Mouse (Mus musculus) liver, postnatal 0 days (tissue): ENCODE results near the gene Sos1. TPM values are rescaled to one million over a fixed set of nuclear protein-coding genes. Genes with fewer than 3 reads are reported as not detected.
A peak's percentile ranks its signal among the peaks of the same experiment; 100 is the strongest.

Experiments
- ATAC-seq: fragments of 200-750 bp; cut with Nextera tagmentation; 2 replicates; pipeline ENCODE4 v1.8.0; 2017; ENCODE audit warnings: mild to moderate bottlenecking, moderate library complexity
- DNase-seq: peaks from one replicate; pipeline ENCODE4 v3.0.0-alpha.2; 2016
- H3K27ac ChIP-seq: fragments of 300-500 bp; sonication (generic); 2 replicates; pipeline ENCODE4 v1.5.1; 2014; ENCODE audit warnings: antibody characterized with exemption, moderate library complexity, mild to moderate bottlenecking, low read depth
- H3K27me3 ChIP-seq: fragments of 300-500 bp; sonication (generic); 2 replicates; pipeline ENCODE4 v1.6.1; 2014; ENCODE audit warnings: low read length, control low read depth, mixed read lengths; ENCODE audit not compliant: insufficient read depth
- H3K36me3 ChIP-seq: fragments of 300-500 bp; sonication (generic); replicated peaks from 2 replicates; pipeline ENCODE4 v1.6.1; 2014; ENCODE audit warnings: mild to moderate bottlenecking, control low read depth, low read length, moderate library complexity, mixed read lengths; ENCODE audit not compliant: insufficient read depth
- H3K4me1 ChIP-seq: fragments of 300-500 bp; sonication (generic); 2 replicates; pipeline ENCODE4 v1.6.1; 2014; ENCODE audit warnings: antibody characterized with exemption, mild to moderate bottlenecking, control low read depth; ENCODE audit not compliant: insufficient read depth
- H3K4me2 ChIP-seq: fragments of 300-500 bp; sonication (generic); 2 replicates; pipeline ENCODE4 v1.6.1; 2014; ENCODE audit warnings: low read depth, mild to moderate bottlenecking, low read length, moderate library complexity, mixed read lengths
- H3K4me3 ChIP-seq: fragments of 300-500 bp; sonication (generic); 2 replicates; pipeline ENCODE4 v1.5.1; 2014; ENCODE audit warnings: low read depth, low read length
- H3K9ac ChIP-seq: fragments of 300-500 bp; sonication (generic); replicated peaks from 2 replicates; pipeline ENCODE4 v1.6.1; 2014; ENCODE audit warnings: mild to moderate bottlenecking, moderate library complexity
- H3K9me3 ChIP-seq: fragments of 300-500 bp; sonication (generic); 2 replicates; pipeline ENCODE4 v1.6.1; 2016; ENCODE audit warnings: mild to moderate bottlenecking, control low read depth, low read length, mixed read lengths
- CTCF ChIP-seq: sonication (generic); IDR thresholded peaks from 2 replicates; pipeline ENCODE4 v1.5.1; 2016; ENCODE audit warnings: antibody characterized with exemption, low read depth
- EP300 ChIP-seq: IDR thresholded peaks from 2 replicates; pipeline ENCODE4 v1.6.1; 2016; ENCODE audit warnings: antibody characterized with exemption, low read depth, mild to moderate bottlenecking
- WGBS: fragments of 180-500 bp; shearing (Covaris S2); extraction: QIAGEN DNeasy Blood & Tissue Kit; methylation state at CpG from one replicate; pipeline ENCODE4 v1.1.7; 2014; ENCODE audit not compliant: insufficient replicate concordance; 5-methylcytosine and 5-hydroxymethylcytosine counted together
- polyA plus RNA-seq: library from polyadenylated mRNA; unstranded; fragments of >200 nt; fragmentation: Nextera tagmentation; extraction: Ambion mirVana; gene quantifications from 2 replicates; pipeline ENCODE4 v1.2.1, GENCODE M21; 2015

The Sos1 gene
- polyA plus RNA-seq, 1 experiment from 2014 or later: 1.4 TPM

DNA sequence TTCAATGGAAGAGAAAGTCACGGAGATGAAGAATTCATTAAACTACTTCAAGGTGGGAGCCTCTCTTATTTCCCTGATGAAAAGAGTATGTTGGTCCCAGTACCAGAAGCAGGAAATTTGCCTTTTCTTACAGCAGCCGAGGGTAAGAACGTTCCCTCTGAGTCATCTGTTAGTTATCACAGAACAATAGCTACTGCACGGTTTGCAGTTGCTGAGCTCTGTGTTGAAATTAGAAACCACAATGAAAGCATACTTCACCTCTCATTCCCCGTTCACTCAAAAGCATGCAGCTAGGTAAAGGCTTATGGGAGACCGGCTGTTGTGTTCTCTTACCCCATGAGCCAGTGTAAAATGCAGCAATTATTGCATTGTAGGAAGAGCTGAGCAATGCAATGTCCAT lies 133.0 kb downstream of the Sos1 start:
- H3K4me2 ChIP-seq: no peak overlapping the region
- no peak for ATAC-seq
- H3K36me3 ChIP-seq: no peaks in the 10 kb centered on the region
- no peaks in the 10 kb centered on the region for H3K4me1 ChIP-seq
- H3K27me3 ChIP-seq: no peaks in the 10 kb centered on the region
- no peak overlapping the region for H3K27ac ChIP-seq
- no peak overlapping the region for H3K4me3 ChIP-seq
- no peak for TF ChIP-seq EP300
- TF ChIP-seq CTCF: no peak
- DNase-seq: no peak
- no peak overlapping the region for H3K9ac ChIP-seq
- no peaks in the 10 kb centered on the region for H3K9me3 ChIP-seq
- WGBS: 54% methylated on average over 6 of the region's 6 CpGs

DNA sequence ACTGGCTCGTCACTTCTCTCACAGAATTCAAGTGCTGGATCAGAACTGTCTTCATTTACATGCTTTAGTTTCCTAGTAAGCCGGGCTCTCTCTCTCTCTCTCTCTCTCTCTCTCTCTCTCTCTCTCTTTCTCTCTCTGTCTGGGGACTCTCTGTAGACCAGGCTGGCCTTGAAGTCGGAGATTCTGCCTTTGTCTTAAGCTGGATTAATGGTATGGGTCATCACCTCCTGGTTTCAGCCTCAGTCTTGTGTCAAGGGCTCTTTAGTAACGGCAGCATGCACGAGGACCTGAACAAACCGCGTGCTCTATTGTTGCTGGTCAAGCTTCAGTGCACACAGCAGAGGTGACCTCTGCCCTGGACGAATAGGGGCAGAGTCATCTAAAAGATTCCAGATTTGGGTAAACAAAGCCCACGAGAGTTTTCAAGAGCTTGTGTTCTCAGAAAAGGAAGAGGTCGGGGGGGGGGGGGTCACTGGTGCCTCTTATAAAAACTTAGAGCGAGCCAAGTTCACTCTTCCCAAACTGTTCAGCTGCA lies 133.6 kb downstream of the Sos1 start:
- 65% methylated on average over 11 of the region's 11 CpGs for WGBS
- ATAC-seq: no peak

DNA sequence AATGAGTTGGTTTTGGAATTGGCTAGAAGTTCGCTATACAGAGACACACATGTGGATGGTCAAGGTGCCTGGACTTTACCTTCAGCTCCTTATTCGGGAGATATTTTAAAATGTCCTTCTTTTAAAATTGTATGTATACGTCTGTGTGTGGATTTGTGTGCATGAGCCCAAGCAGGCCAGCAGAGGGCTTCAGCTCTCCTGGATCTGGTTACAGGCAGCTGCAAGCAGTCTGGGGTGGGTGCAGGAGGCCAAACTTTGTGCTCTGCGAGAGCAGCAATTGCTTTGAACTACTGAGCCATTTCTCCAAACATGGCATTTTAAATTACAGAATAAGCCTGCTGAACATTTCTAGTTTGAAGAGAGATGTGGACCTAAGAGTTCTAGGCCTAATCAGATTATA lies 135.0 kb downstream of the Sos1 start:
- no peaks in the 10 kb centered on the region for H3K9me3 ChIP-seq
- TF ChIP-seq CTCF (peak; percentile 41), EP300 (no peak)
- ATAC-seq (no peak), DNase-seq (no peak)
- WGBS: 70% methylated on average over 4 of the region's 4 CpGs
- no peaks in the 10 kb centered on the region for H3K27me3 ChIP-seq
- H3K36me3 ChIP-seq: no peaks in the 10 kb centered on the region
- no peak overlapping the region for H3K9ac ChIP-seq
- H3K27ac ChIP-seq: no peak overlapping the region
- H3K4me1 ChIP-seq: no peaks in the 10 kb centered on the region
- H3K4me2 ChIP-seq: no peak overlapping the region
- H3K4me3 ChIP-seq: no peak overlapping the region

More for the DNA sequence above, 133.6 kb downstream of the Sos1 start:
- Histone ChIP-seq H3K27ac (no peak overlapping the region), H3K27me3 (no peaks in the 10 kb centered on the region), H3K4me1 (no peaks in the 10 kb centered on the region), H3K36me3 (no peaks in the 10 kb centered on the region), H3K4me3 (no peak overlapping the region), H3K9ac (no peak overlapping the region), H3K9me3 (no peaks in the 10 kb centered on the region), H3K4me2 (no peak overlapping the region)
- no peak for TF ChIP-seq CTCF
- TF ChIP-seq EP300: no peak
- DNase-seq: no peak

Other genes with a start within 250 kb of the Sos1 start
- gene Morn2, start 190.2 kb downstream of the Sos1 start, polyA plus RNA-seq: 11.2 and 11.4 TPM in 2 replicates
- 1.7 and 1.9 TPM in 2 replicates for gene Dhx57, start 190.0 kb downstream of the Sos1 start, polyA plus RNA-seq
- gene Arhgef33, start 173.0 kb downstream of the Sos1 start, polyA plus RNA-seq: 0.83 and 1.2 TPM in 2 replicates
- 0.51 and 0.92 TPM in 2 replicates for gene Gm10190, start 106.9 kb downstream of the Sos1 start, polyA plus RNA-seq
- gene Cdkl4, start 97.4 kb upstream of the Sos1 start, polyA plus RNA-seq: 0.17 and 0.34 TPM in 2 replicates
- gene Map4k3, start 248.0 kb upstream of the Sos1 start, polyA plus RNA-seq: 5.5 and 5.9 TPM in 2 replicates